Mouse (Mus musculus): ENCODE data around the gene Srsf1.

DNA sequence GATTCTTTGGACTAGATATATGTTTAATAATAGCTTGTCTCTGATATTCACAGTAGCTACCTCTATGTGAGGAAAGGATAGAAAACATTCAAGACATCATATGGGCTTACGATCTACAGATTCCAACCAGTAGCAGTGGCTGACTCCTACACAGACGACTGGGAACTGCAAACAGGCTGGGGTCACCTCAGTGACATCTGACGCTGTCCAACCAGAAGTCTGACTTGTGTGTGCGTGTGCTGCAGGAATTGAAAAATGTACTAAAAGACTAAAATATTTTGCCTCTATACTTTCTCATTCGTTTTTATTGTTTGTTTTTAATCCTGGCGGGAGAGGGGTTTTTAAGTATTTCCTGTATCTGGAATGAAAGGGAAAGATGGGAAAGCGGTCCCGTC, 20.0 kb downstream of the Srsf1 start:
- TF ChIP-seq GATA2 (IDR thresholded peaks at IDR 0.05; ENCODE audit: borderline replicate concordance, low read depth, low read length), result no peak
- TF ChIP-seq CTCF (IDR thresholded peaks at IDR 0.05; ENCODE audit: low read depth, low read length), result no peak
- no peak for TF ChIP-seq POLR2AphosphoS5 (IDR thresholded peaks at IDR 0.05; ENCODE audit: insufficient replicate concordance, low read depth, low read length)
- TF ChIP-seq TAL1 (conservative IDR thresholded peaks at IDR 0.05; ENCODE audit: low read depth, low read length), result no peak
- TF ChIP-seq GATA1 (IDR thresholded peaks at IDR 0.05; ENCODE audit: borderline replicate concordance, low read length), result no peak

Data from G1E (cell line).